Mouse (Mus musculus): ENCODE results near the gene Brsk2. TPM values are rescaled to one million over a fixed set of nuclear protein-coding genes. Genes with fewer than 3 reads are reported as not detected.
A peak's percentile ranks its signal among the peaks of the same experiment; 100 is the strongest.

Brsk2 gene
- polyA plus RNA-seq, 1 experiment from 2014 or later = 0.69 TPM

- WGBS = 80% methylated on average over 2 of the region's 2 CpGs
- Histone ChIP-seq H3K27me3 (ENCODE audit: control insufficient read depth, insufficient read depth, low read length) (no peaks in the 10 kb centered on the region), H3K4me2 (replicated peaks; ENCODE audit: low read depth, low read length) (no peak overlapping the region), H3K4me3 (ENCODE audit: low read length) (no peak overlapping the region), H3K27ac (ENCODE audit: low read depth, low read length) (no peak overlapping the region), H3K9ac (ENCODE audit: low read depth, low read length) (no peak overlapping the region), H3K4me1 (ENCODE audit: control insufficient read depth, insufficient read depth, low read length) (no peaks in the 10 kb centered on the region), H3K36me3 (ENCODE audit: control insufficient read depth, insufficient read depth, low read length) (no peaks in the 10 kb centered on the region), H3K9me3 (ENCODE audit: control insufficient read depth, low read length) (no peaks in the 10 kb centered on the region)
- ATAC-seq (ENCODE audit: low FRiP score, low TSS enrichment) = no peak
Measured at GRCm38 (mm10) chr7:142034198-142034597, 84.6 kb downstream of the Brsk2 start.

- Histone ChIP-seq H3K9me3 (ENCODE audit: control insufficient read depth, low read length) (no peaks in the 10 kb centered on the region), H3K27ac (ENCODE audit: low read depth, low read length) (no peak overlapping the region), H3K4me2 (replicated peaks; ENCODE audit: low read depth, low read length) (no peak overlapping the region), H3K4me3 (ENCODE audit: low read length) (no peak overlapping the region), H3K36me3 (ENCODE audit: control insufficient read depth, insufficient read depth, low read length) (no peaks in the 10 kb centered on the region), H3K9ac (ENCODE audit: low read depth, low read length) (no peak overlapping the region), H3K27me3 (ENCODE audit: control insufficient read depth, insufficient read depth, low read length) (no peaks in the 10 kb centered on the region), H3K4me1 (ENCODE audit: control insufficient read depth, insufficient read depth, low read length) (no peaks in the 10 kb centered on the region)
- 60% methylated on average over 2 of the region's 2 CpGs for WGBS
- ATAC-seq (ENCODE audit: low FRiP score, low TSS enrichment) = no peak
Measured at GRCm38 (mm10) chr7:142035048-142035811, 85.7 kb downstream of the Brsk2 start.

- no peak overlapping the region for H3K9ac ChIP-seq (ENCODE audit: low read depth, low read length)
- H3K27me3 ChIP-seq (ENCODE audit: control insufficient read depth, insufficient read depth, low read length) = no peaks in the 10 kb centered on the region
- no peak overlapping the region for H3K4me3 ChIP-seq (ENCODE audit: low read length)
- no peaks in the 10 kb centered on the region for H3K9me3 ChIP-seq (ENCODE audit: control insufficient read depth, low read length)
- no peak overlapping the region for H3K27ac ChIP-seq (ENCODE audit: low read depth, low read length)
- peak; percentile 82 for ATAC-seq (ENCODE audit: low FRiP score, low TSS enrichment)
- H3K36me3 ChIP-seq (ENCODE audit: control insufficient read depth, insufficient read depth, low read length) = no peaks in the 10 kb centered on the region
- WGBS = 73% methylated on average over 4 of the region's 4 CpGs
- no peaks in the 10 kb centered on the region for H3K4me1 ChIP-seq (ENCODE audit: control insufficient read depth, insufficient read depth, low read length)
- no peak overlapping the region for H3K4me2 ChIP-seq (replicated peaks; ENCODE audit: low read depth, low read length)
Measured at GRCm38 (mm10) chr7:142037553-142038170, 88.1 kb downstream of the Brsk2 start.

GRCm38 (mm10) chr7:142040756-142041155 lies 91.2 kb downstream of the Brsk2 start:
- ATAC-seq (ENCODE audit: low FRiP score, low TSS enrichment) = no peak
- no peak overlapping the region for H3K27ac ChIP-seq (ENCODE audit: low read depth, low read length)
- no peaks in the 10 kb centered on the region for H3K36me3 ChIP-seq (ENCODE audit: control insufficient read depth, insufficient read depth, low read length)
- no peak overlapping the region for H3K4me2 ChIP-seq (replicated peaks; ENCODE audit: low read depth, low read length)
- no peaks in the 10 kb centered on the region for H3K9me3 ChIP-seq (ENCODE audit: control insufficient read depth, low read length)
- no peak overlapping the region for H3K9ac ChIP-seq (ENCODE audit: low read depth, low read length)
- WGBS = 87% methylated on average over 3 of the region's 3 CpGs
- no peak overlapping the region for H3K4me3 ChIP-seq (ENCODE audit: low read length)
- no peaks in the 10 kb centered on the region for H3K27me3 ChIP-seq (ENCODE audit: control insufficient read depth, insufficient read depth, low read length)
- no peaks in the 10 kb centered on the region for H3K4me1 ChIP-seq (ENCODE audit: control insufficient read depth, insufficient read depth, low read length)

DNA sequence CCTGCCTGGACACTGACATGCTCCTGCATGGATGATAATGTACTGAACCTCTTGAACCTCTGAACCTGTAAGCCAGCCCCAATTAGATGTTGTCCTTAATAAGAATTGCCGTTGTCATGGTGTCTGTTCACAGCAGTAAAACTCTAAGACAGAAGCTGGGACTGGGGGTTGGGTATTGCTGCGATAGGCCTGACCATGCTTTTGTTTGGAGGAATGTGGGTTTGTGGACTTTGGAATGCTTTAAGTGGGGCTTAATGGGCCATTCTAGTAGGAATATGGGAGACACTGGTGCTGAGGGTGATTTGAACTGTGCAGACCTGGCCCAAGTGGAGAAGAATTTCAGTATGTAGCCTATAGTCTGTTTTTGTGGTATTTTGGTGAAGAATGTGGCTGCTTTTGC lies 95.8 kb downstream of the Brsk2 start:
- Histone ChIP-seq H3K27me3 (ENCODE audit: control insufficient read depth, insufficient read depth, low read length) (no peaks in the 10 kb centered on the region), H3K4me1 (ENCODE audit: control insufficient read depth, insufficient read depth, low read length) (no peaks in the 10 kb centered on the region), H3K4me2 (replicated peaks; ENCODE audit: low read depth, low read length) (no peak overlapping the region), H3K4me3 (ENCODE audit: low read length) (no peak overlapping the region), H3K9me3 (ENCODE audit: control insufficient read depth, low read length) (no peaks in the 10 kb centered on the region), H3K27ac (ENCODE audit: low read depth, low read length) (no peak overlapping the region), H3K9ac (ENCODE audit: low read depth, low read length) (no peak overlapping the region), H3K36me3 (ENCODE audit: control insufficient read depth, insufficient read depth, low read length) (no peaks in the 10 kb centered on the region)
- 43% methylated on average over 2 of the region's 2 CpGs for WGBS
- no peak for ATAC-seq (ENCODE audit: low FRiP score, low TSS enrichment)

DNA sequence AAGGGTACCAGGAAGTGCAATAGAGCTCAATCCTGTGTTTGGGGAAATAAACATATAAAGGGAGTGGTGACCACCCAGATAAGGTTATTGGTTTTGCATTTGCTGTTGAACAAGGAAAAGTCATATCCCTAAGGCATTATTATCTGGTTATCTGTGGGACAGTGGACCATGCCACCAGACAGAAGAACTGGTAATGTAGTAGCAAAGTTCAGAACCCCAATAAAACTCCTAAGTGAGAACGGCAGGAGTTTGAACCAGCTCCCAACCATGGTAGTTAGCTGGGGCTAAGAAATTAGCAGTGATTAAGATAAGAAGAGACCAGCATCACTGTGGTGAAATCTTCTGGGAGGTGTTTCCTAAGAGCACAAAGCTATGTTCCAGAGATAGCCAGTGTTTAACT lies 96.4 kb downstream of the Brsk2 start:
- H3K27me3 ChIP-seq (ENCODE audit: control insufficient read depth, insufficient read depth, low read length) = no peaks in the 10 kb centered on the region
- H3K27ac ChIP-seq (ENCODE audit: low read depth, low read length) = no peak overlapping the region
- H3K36me3 ChIP-seq (ENCODE audit: control insufficient read depth, insufficient read depth, low read length) = no peaks in the 10 kb centered on the region
- 58% methylated on average over 1 of the region's 1 CpGs for WGBS
- H3K4me3 ChIP-seq (ENCODE audit: low read length) = no peak overlapping the region
- no peaks in the 10 kb centered on the region for H3K9me3 ChIP-seq (ENCODE audit: control insufficient read depth, low read length)
- no peak overlapping the region for H3K4me2 ChIP-seq (replicated peaks; ENCODE audit: low read depth, low read length)
- no peaks in the 10 kb centered on the region for H3K4me1 ChIP-seq (ENCODE audit: control insufficient read depth, insufficient read depth, low read length)
- H3K9ac ChIP-seq (ENCODE audit: low read depth, low read length) = no peak overlapping the region
- no peak for ATAC-seq (ENCODE audit: low FRiP score, low TSS enrichment)

GRCm38 (mm10) chr7:142050536-142050935 lies 101.0 kb downstream of the Brsk2 start:
- no peak overlapping the region for H3K4me2 ChIP-seq (replicated peaks; ENCODE audit: low read depth, low read length)
- no peaks in the 10 kb centered on the region for H3K27me3 ChIP-seq (ENCODE audit: control insufficient read depth, insufficient read depth, low read length)
- H3K27ac ChIP-seq (ENCODE audit: low read depth, low read length) = no peak overlapping the region
- 0 out of 2 replicates have a peak, but pooled peaks cover 3% of the 10 kb centered on the region for H3K36me3 ChIP-seq (ENCODE audit: control insufficient read depth, insufficient read depth, low read length)
- ATAC-seq (ENCODE audit: low FRiP score, low TSS enrichment) = no peak
- H3K9ac ChIP-seq (ENCODE audit: low read depth, low read length) = no peak overlapping the region
- H3K9me3 ChIP-seq (ENCODE audit: control insufficient read depth, low read length) = no peaks in the 10 kb centered on the region
- no peak overlapping the region for H3K4me3 ChIP-seq (ENCODE audit: low read length)
- H3K4me1 ChIP-seq (ENCODE audit: control insufficient read depth, insufficient read depth, low read length) = no peaks in the 10 kb centered on the region

Small RNA genes lying within 50 kb of the gene (microRNA-seq; reads per million reads assigned to microRNA genes)
- gene Mir3104 = not detected

Other genes starting within 250 kb of the Brsk2 start
- gene Muc5ac, start 160.8 kb upstream of the Brsk2 start, polyA plus RNA-seq (2014; fragmentation: Nextera tagmentation; extraction: Ambion mirVana) = not detected in 2 replicates
- gene Muc5b, start 110.7 kb upstream of the Brsk2 start, polyA plus RNA-seq (2014; fragmentation: Nextera tagmentation; extraction: Ambion mirVana) = 0.01 TPM in 2 replicates
- 21.0 and 45.8 TPM in 2 replicates for gene Tollip, start 31.2 kb upstream of the Brsk2 start, polyA plus RNA-seq (2014; fragmentation: Nextera tagmentation; extraction: Ambion mirVana)
- 63.8 and 65.8 TPM in 2 replicates for gene Mob2, start 111.3 kb downstream of the Brsk2 start, polyA plus RNA-seq (2014; fragmentation: Nextera tagmentation; extraction: Ambion mirVana)
- gene Dusp8, start 146.1 kb downstream of the Brsk2 start, polyA plus RNA-seq (2014; fragmentation: Nextera tagmentation; extraction: Ambion mirVana) = 1.2 and 1.3 TPM in 2 replicates
- gene Gm45618, start 171.0 kb downstream of the Brsk2 start, polyA plus RNA-seq (2014; fragmentation: Nextera tagmentation; extraction: Ambion mirVana) = not detected in 2 replicates
- not detected in 2 replicates for gene Gm39115, start 186.3 kb downstream of the Brsk2 start, polyA plus RNA-seq (2014; fragmentation: Nextera tagmentation; extraction: Ambion mirVana)
- not detected in 2 replicates for gene Gm45337, start 194.9 kb downstream of the Brsk2 start, polyA plus RNA-seq (2014; fragmentation: Nextera tagmentation; extraction: Ambion mirVana)
- not detected in 2 replicates for gene Gm29735, start 207.4 kb downstream of the Brsk2 start, polyA plus RNA-seq (2014; fragmentation: Nextera tagmentation; extraction: Ambion mirVana)
- not detected in 2 replicates for gene Gm4553, start 216.0 kb downstream of the Brsk2 start, polyA plus RNA-seq (2014; fragmentation: Nextera tagmentation; extraction: Ambion mirVana)
- not detected in 2 replicates for gene Krtap5-2, start 226.3 kb downstream of the Brsk2 start, polyA plus RNA-seq (2014; fragmentation: Nextera tagmentation; extraction: Ambion mirVana)
- gene Gm10153, start 240.6 kb downstream of the Brsk2 start, polyA plus RNA-seq (2014; fragmentation: Nextera tagmentation; extraction: Ambion mirVana) = not detected in 2 replicates